Mouse (Mus musculus): ENCODE results near the gene Lrmda. TPM values are rescaled to one million over a fixed set of nuclear protein-coding genes. Genes with fewer than 3 reads are reported as not detected.

Gene Lrmda
- total and polyA plus RNA-seq, 3 experiments, result 0.43 to 1.1 (median 1.0) TPM

DNA sequence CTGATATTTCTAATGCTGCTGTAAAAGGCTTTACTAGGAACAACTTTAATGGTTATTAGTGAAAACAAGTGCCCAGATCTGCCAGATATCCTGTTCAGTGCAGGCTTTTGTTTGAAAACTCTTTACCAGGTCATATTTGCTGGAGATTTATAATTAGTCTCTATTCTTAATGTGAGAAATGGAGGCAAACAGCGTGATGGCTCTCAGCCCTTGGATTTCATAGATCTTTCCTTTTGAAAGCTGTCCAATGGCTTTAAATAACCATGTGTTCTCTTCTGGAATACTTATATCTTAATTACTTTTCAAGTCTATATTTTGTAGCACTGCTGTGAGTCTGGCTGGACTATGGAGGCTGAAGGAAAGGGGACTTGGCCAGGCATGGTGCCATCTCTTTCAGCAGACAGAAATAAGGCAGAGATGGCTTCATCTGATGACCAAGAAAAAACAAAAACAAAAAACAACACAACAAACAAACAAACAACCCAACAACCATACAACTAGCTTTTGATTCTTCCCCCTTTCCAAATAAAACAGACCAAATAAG lies 996.6 kb downstream of the Lrmda start:
- DNase-seq, result no peak

DNA sequence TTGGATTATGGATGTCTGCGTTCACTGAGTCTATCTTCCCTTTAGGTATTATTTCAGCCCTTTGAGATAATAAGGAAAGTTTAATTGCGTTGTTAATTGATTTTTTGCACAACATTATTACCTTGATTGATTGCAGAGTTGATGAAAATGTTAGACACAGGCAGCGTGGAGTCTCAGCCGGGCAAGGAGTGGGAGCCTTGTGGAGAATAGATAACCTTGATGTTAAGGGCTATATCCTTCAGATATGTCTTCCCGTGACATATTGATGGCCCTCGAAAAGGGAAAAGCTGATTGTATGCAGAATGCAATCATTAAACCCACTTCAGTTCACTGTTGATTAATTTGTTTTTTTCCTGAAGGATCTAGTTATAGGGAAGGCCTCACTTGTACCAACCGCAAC lies 1021.5 kb downstream of the Lrmda start:
- intact Hi-C loops (cut with DNase I), result loop anchor here (10.0 kb wide), 4 partner anchors 186 to 364 kb away; no protein-coding TSS in a partner anchor
- TF ChIP-seq POLR2A (IDR thresholded peaks at IDR 0.05; ENCODE audit: insufficient read depth, low read depth, low read length) (no peak), CTCF (IDR thresholded peaks at IDR 0.05) (no peak), EP300 (IDR thresholded peaks at IDR 0.05; ENCODE audit: insufficient read depth, low read depth, low read length) (no peak)
- WGBS, result 87% methylated on average over 7 of the region's 7 CpGs
- DNase-seq, result no peak
- Histone ChIP-seq H3K27ac (no peak overlapping the region), H3K9ac (ENCODE audit: low read depth, low read length) (no peak overlapping the region), H3K4me1 (ENCODE audit: control insufficient read depth, insufficient read depth, low read length) (no peaks in the 10 kb centered on the region), H3K4me3 (no peak overlapping the region), H3K79me2 (replicated peaks; ENCODE audit: control insufficient read depth, insufficient read depth, low read length) (no peaks in the 10 kb centered on the region), H3K27me3 (ENCODE audit: control insufficient read depth, insufficient read depth, low read length) (no peaks in the 10 kb centered on the region), H3K36me3 (ENCODE audit: control insufficient read depth, insufficient read depth, low read length) (no peaks in the 10 kb centered on the region)

More for the DNA sequence above, 996.6 kb downstream of the Lrmda start:
- WGBS, result 57% methylated on average over 1 of the region's 1 CpGs
- intact Hi-C loops (cut with DNase I), result no loop called here
- no peaks in the 10 kb centered on the region for H3K36me3 ChIP-seq (ENCODE audit: control insufficient read depth, insufficient read depth, low read length)
- TF ChIP-seq POLR2A (IDR thresholded peaks at IDR 0.05; ENCODE audit: insufficient read depth, low read depth, low read length) (no peak), CTCF (IDR thresholded peaks at IDR 0.05) (no peak), EP300 (IDR thresholded peaks at IDR 0.05; ENCODE audit: insufficient read depth, low read depth, low read length) (no peak)
- H3K27ac ChIP-seq, result no peak overlapping the region
- H3K79me2 ChIP-seq (replicated peaks; ENCODE audit: control insufficient read depth, insufficient read depth, low read length), result no peaks in the 10 kb centered on the region
- H3K4me3 ChIP-seq, result no peak overlapping the region
- no peak overlapping the region for H3K9ac ChIP-seq (ENCODE audit: low read depth, low read length)
- no peaks in the 10 kb centered on the region for H3K4me1 ChIP-seq (ENCODE audit: control insufficient read depth, insufficient read depth, low read length)
- H3K27me3 ChIP-seq (ENCODE audit: control insufficient read depth, insufficient read depth, low read length), result no peaks in the 10 kb centered on the region

DNA sequence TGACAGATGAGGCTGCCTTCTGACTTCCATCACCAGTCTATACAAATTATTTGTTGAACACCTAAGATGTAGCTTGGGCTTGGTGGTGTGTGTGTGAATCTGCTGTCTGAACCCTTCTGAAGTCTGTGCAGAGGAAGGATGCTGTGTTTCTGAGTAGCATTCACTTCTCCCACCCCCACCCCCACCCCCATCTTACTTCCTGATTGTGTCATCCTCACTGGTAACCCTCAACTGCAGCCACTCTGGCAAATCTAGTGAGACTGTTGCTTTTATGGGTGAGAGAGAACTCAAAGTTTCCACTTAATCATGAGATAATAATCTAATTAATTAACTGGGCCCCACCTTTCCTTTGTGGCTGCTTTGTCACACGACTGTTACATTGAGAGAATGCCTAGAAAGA lies 1025.8 kb downstream of the Lrmda start:
- intact Hi-C loops (cut with DNase I), result loop anchor here (5.0 to 10.0 kb wide), 7 partner anchors 191 to 1078 kb away; partner anchors contain the start of gene Zfp503
- Histone ChIP-seq H3K4me1 (ENCODE audit: control insufficient read depth, insufficient read depth, low read length) (no peaks in the 10 kb centered on the region; the same call in 1 of the 2 replicates), H3K27me3 (ENCODE audit: control insufficient read depth, insufficient read depth, low read length) (no peaks in the 10 kb centered on the region), H3K27ac (no peak overlapping the region), H3K4me3 (no peak overlapping the region), H3K9ac (ENCODE audit: low read depth, low read length) (no peak overlapping the region), H3K79me2 (replicated peaks; ENCODE audit: control insufficient read depth, insufficient read depth, low read length) (no peaks in the 10 kb centered on the region), H3K36me3 (ENCODE audit: control insufficient read depth, insufficient read depth, low read length) (no peaks in the 10 kb centered on the region)
- 51% methylated on average over 1 of the region's 1 CpGs for WGBS
- DNase-seq, result no peak
- TF ChIP-seq CTCF (IDR thresholded peaks at IDR 0.05), result no peak
- TF ChIP-seq EP300 (IDR thresholded peaks at IDR 0.05; ENCODE audit: insufficient read depth, low read depth, low read length), result no peak
- no peak for TF ChIP-seq POLR2A (IDR thresholded peaks at IDR 0.05; ENCODE audit: insufficient read depth, low read depth, low read length)

DNA sequence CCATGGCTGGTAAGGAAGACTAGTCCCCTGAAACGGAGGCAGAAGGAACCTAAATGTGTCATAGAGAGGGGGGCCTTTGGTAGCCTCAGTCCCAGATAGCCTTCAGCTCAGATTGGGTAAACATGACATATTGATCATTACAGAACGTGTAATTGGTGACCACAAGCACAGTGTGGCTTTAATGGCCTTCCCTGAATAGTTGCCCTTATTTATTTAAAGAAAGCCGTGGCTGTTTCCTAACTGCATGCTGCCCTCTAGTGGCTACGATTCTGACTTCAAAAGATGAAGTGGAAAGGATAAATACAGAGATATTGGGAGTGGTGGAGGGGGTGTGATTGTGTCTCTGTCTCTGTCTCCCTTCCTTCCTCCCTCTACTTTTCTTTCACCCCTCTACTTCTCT lies 1026.8 kb downstream of the Lrmda start:
- Histone ChIP-seq H3K4me1 (ENCODE audit: control insufficient read depth, insufficient read depth, low read length) (no peaks in the 10 kb centered on the region; the same call in 1 of the 2 replicates), H3K36me3 (ENCODE audit: control insufficient read depth, insufficient read depth, low read length) (no peaks in the 10 kb centered on the region), H3K79me2 (replicated peaks; ENCODE audit: control insufficient read depth, insufficient read depth, low read length) (no peaks in the 10 kb centered on the region), H3K9ac (ENCODE audit: low read depth, low read length) (no peak overlapping the region), H3K27me3 (ENCODE audit: control insufficient read depth, insufficient read depth, low read length) (no peaks in the 10 kb centered on the region), H3K4me3 (no peak overlapping the region), H3K27ac (no peak overlapping the region)
- 22% methylated on average over 4 of the region's 4 CpGs for WGBS
- peak; percentile 44 to 47 for DNase-seq
- intact Hi-C loops (cut with DNase I), result loop anchor here (5.0 to 10.0 kb wide), 7 partner anchors 192 to 1079 kb away; partner anchors contain the start of gene Zfp503
- TF ChIP-seq CTCF (IDR thresholded peaks at IDR 0.05) (peak; percentile 80), POLR2A (IDR thresholded peaks at IDR 0.05; ENCODE audit: insufficient read depth, low read depth, low read length) (no peak)

DNA sequence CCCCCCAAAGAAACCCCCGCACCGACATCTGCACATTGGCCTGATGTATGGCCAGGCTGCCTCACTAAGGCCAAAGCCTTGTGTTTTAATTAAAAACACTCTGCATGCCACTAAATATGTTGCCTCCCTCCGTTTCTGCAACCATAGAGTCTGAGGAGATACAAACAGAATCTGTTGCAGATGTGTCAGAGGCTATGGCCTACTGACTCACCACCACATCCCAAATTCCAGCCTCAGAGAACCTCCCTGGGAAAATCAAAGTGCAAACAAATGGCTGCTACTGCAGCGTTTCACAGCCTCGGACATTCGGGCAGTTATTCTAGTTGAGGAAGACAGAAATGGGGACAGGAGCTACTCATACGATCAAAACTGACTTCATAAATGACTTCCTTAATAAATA lies 1031.9 kb downstream of the Lrmda start:
- no peak for DNase-seq
- intact Hi-C loops (cut with DNase I), result no loop called here
- TF ChIP-seq POLR2A (IDR thresholded peaks at IDR 0.05; ENCODE audit: insufficient read depth, low read depth, low read length), result no peak

DNA sequence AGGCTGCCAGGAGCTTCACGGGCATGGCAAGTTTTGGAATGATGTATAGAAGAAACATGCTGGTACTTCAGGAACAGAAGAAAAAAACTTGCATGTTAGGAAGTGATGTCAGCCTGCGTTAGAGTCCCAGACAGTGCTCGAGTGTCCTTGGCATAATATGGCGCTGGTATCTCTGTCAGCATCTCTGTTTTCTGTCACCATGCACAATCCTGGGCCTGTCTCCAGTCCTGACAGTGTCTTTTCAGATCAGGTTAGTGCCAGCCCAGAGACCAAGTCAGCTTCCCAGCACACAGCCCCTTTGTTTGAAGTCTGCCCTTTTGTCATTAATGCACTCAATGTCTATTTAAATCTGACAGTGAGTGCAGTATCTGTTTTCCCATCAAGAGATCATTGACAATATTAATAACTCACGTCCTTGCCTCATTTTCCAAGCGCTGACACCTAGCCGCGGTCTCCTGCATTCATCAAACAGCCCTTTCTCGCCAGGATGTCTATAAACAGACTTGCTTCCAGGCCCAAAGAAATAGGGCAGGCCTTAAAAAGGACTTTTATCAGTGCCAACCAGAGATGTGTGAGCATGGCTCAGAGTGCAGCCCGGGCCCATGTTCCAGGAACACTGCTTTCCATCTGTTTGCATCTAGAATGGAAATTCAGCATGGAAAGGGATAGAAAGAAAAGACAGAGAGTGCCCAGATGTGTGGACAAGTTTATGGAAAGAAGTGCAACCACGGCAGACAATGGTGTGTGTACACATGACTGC lies 1033.5 kb downstream of the Lrmda start:
- no peak for DNase-seq
- no peak overlapping the region for H3K4me3 ChIP-seq
- WGBS, result 75% methylated on average over 11 of the region's 11 CpGs
- H3K27me3 ChIP-seq (ENCODE audit: control insufficient read depth, insufficient read depth, low read length), result no peaks in the 10 kb centered on the region
- H3K4me1 ChIP-seq (ENCODE audit: control insufficient read depth, insufficient read depth, low read length), result no peaks in the 10 kb centered on the region
- no peak overlapping the region for H3K9ac ChIP-seq (ENCODE audit: low read depth, low read length)
- H3K27ac ChIP-seq, result no peak overlapping the region
- H3K79me2 ChIP-seq (replicated peaks; ENCODE audit: control insufficient read depth, insufficient read depth, low read length), result no peaks in the 10 kb centered on the region
- H3K36me3 ChIP-seq (ENCODE audit: control insufficient read depth, insufficient read depth, low read length), result no peaks in the 10 kb centered on the region
- TF ChIP-seq POLR2A (IDR thresholded peaks at IDR 0.05; ENCODE audit: insufficient read depth, low read depth, low read length), result no peak
- no peak for TF ChIP-seq CTCF (IDR thresholded peaks at IDR 0.05)
- no peak for TF ChIP-seq EP300 (IDR thresholded peaks at IDR 0.05; ENCODE audit: insufficient read depth, low read depth, low read length)
- intact Hi-C loops (cut with DNase I), result no loop called here

More for the DNA sequence above, 1031.9 kb downstream of the Lrmda start:
- WGBS, result 70% methylated on average over 7 of the region's 7 CpGs
- Histone ChIP-seq H3K36me3 (ENCODE audit: control insufficient read depth, insufficient read depth, low read length) (no peaks in the 10 kb centered on the region), H3K4me3 (no peak overlapping the region), H3K9ac (ENCODE audit: low read depth, low read length) (no peak overlapping the region), H3K4me1 (ENCODE audit: control insufficient read depth, insufficient read depth, low read length) (no peaks in the 10 kb centered on the region), H3K27me3 (ENCODE audit: control insufficient read depth, insufficient read depth, low read length) (no peaks in the 10 kb centered on the region), H3K79me2 (replicated peaks; ENCODE audit: control insufficient read depth, insufficient read depth, low read length) (no peaks in the 10 kb centered on the region), H3K27ac (no peak overlapping the region)

Measured in heart, adult 2 months (tissue).